Mouse (Mus musculus): ENCODE results near the gene Sowahc. TPM values are rescaled to one million over a fixed set of nuclear protein-coding genes. Genes with fewer than 3 reads are reported as not detected.

Sowahc gene
- polyA plus RNA-seq, 1 experiment from 2014 or later = 18.7 TPM

Other genes starting within 250 kb of the Sowahc start
- gene Sept10, start 106 bp upstream of the Sowahc start, polyA plus RNA-seq (2016; fragmentation: Nextera tagmentation; extraction: Ambion mirVana) = 21.9 and 22.1 TPM in 2 replicates
- gene P4ha1, start 101.3 kb downstream of the Sowahc start, polyA plus RNA-seq (2016; fragmentation: Nextera tagmentation; extraction: Ambion mirVana) = 35.5 and 38.2 TPM in 2 replicates
- gene Gm10273, start 173.7 kb downstream of the Sowahc start, polyA plus RNA-seq (2016; fragmentation: Nextera tagmentation; extraction: Ambion mirVana) = 1.5 and 3.5 TPM in 2 replicates
- gene Pla2g12b, start 181.7 kb downstream of the Sowahc start, polyA plus RNA-seq (2016; fragmentation: Nextera tagmentation; extraction: Ambion mirVana) = not detected in 2 replicates
- 0.41 and 0.50 TPM in 2 replicates for gene Oit3, start 219.8 kb downstream of the Sowahc start, polyA plus RNA-seq (2016; fragmentation: Nextera tagmentation; extraction: Ambion mirVana)